Mouse (Mus musculus) MEL (cell line): ENCODE data around the gene Mab21l3.

Experiments used
- CTCF ChIP-seq, 3 experiments: IDR thresholded peaks in 2 of 3; conservative IDR thresholded peaks in 1 of 3; 2 replicates each; pipeline ENCODE4 v1.5.1; 2011 to 2012; ENCODE audit warnings: low read length in 3 of 3, low read depth in 2 of 3, mild to moderate bottlenecking in 2 of 3, improper control_type of control experiment in 1 of 3, inconsistent platforms in 1 of 3, mixed read lengths in 1 of 3, moderate library complexity in 1 of 3; ENCODE audit not compliant: control insufficient read depth in 1 of 3, insufficient read depth in 1 of 3, poor library complexity in 1 of 3, severe bottlenecking in 1 of 3
- ELF1 ChIP-seq: IDR thresholded peaks from 2 replicates; pipeline ENCODE4 v1.6.1; 2014; ENCODE audit warnings: low read depth, mild to moderate bottlenecking, inconsistent platforms, low read length, improper control_type of control experiment, moderate library complexity
- EP300 ChIP-seq, 2 experiments: IDR thresholded peaks; 2 replicates each; pipeline ENCODE4 v1.6.1; 2011; ENCODE audit warnings: improper control_type of control experiment in 2 of 2, low read length in 2 of 2, low read depth in 1 of 2, mild to moderate bottlenecking in 1 of 2
- GABPA ChIP-seq: IDR thresholded peaks from 2 replicates; pipeline ENCODE4 v1.6.1; 2012; ENCODE audit warnings: low read depth, mild to moderate bottlenecking, inconsistent platforms, low read length, improper control_type of control experiment, moderate library complexity
- GATA1 ChIP-seq: IDR thresholded peaks from 2 replicates; pipeline ENCODE4 v1.6.1; 2011; ENCODE audit warnings: low read depth, low read length, improper control_type of control experiment
- MAFK ChIP-seq: IDR thresholded peaks from 2 replicates; pipeline ENCODE4 v1.6.1; 2011; ENCODE audit warnings: low read depth, mild to moderate bottlenecking, low read length, improper control_type of control experiment, borderline replicate concordance
- POLR2A ChIP-seq, 2 experiments: IDR thresholded peaks; 2 replicates each; pipeline ENCODE4 v1.6.1; 2011 to 2012; ENCODE audit warnings: low read length in 2 of 2, mild to moderate bottlenecking in 2 of 2, control low read depth in 1 of 2, improper control_type of control experiment in 1 of 2, low read depth in 1 of 2, moderate library complexity in 1 of 2; ENCODE audit not compliant: control insufficient read depth in 1 of 2, insufficient read depth in 1 of 2, poor library complexity in 1 of 2
- TAL1 ChIP-seq: IDR thresholded peaks from 2 replicates; pipeline ENCODE4 v1.6.1; 2012; ENCODE audit warnings: mild to moderate bottlenecking, inconsistent platforms, low read length, moderate library complexity, mixed read lengths
- ZNF384 ChIP-seq: IDR thresholded peaks from 2 replicates; pipeline ENCODE4 v1.6.1; 2012; ENCODE audit warnings: low read depth, mild to moderate bottlenecking, inconsistent platforms, low read length, improper control_type of control experiment

DNA sequence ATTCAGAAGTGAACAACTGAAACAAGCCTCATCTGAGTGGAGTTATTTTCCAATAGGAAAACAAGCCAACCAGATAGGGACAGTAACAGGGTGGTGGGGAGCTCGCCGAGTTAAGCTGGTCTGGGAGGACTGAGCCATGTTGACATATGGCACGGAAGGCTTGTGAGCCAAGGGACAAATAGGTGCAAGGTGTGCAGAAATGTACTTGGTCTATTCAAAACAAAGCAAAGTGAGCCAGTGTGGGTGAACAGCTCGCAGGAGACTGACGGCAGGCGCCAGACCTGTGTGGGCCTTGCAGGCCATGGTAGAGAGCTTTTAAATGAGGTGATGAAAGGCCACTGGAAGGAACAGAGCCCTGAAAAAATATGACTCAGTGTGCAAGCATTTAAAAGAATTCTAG lies 41.1 kb downstream of the Mab21l3 start:
- TF ChIP-seq EP300 (IDR thresholded peaks at IDR 0.05; ENCODE audit: low read depth in 1 of 2, low read length in 2 of 2) (no peak), TAL1 (no peak), ELF1 (no peak), CTCF (IDR thresholded peaks at IDR 0.05 in 2 of 3, conservative IDR thresholded peaks at IDR 0.05 in 1 of 3; ENCODE audit: control insufficient read depth in 1 of 3, insufficient read depth in 1 of 3, low read depth in 2 of 3, low read length in 3 of 3, poor library complexity in 1 of 3, severe bottlenecking in 1 of 3) (no peak), GABPA (no peak), POLR2A (IDR thresholded peaks at IDR 0.05; ENCODE audit: control insufficient read depth in 1 of 2, insufficient read depth in 1 of 2, low read depth in 1 of 2, low read length in 2 of 2, poor library complexity in 1 of 2) (no peak), ZNF384 (no peak), GATA1 (no peak), MAFK (no peak)
